Mouse (Mus musculus) splenic B cell, adult 2 months (primary cell): ENCODE results near the gene Ccdc153.

Source experiments
- DNase-seq: peaks from one replicate; pipeline ENCODE4 v3.0.0-alpha.2; 2011; ENCODE audit warnings: low read depth, low spot score
- H3K27me3 ChIP-seq: 2 replicates; pipeline ENCODE4 v1.6.1; 2012; ENCODE audit warnings: mild to moderate bottlenecking, low read length, moderate library complexity, mixed read lengths; ENCODE audit not compliant: control insufficient read depth, poor library complexity, insufficient read depth, severe bottlenecking
- H3K36me3 ChIP-seq: 2 replicates; pipeline ENCODE4 v1.6.1; 2012; ENCODE audit warnings: mild to moderate bottlenecking, low read length, moderate library complexity, mixed read lengths; ENCODE audit not compliant: control insufficient read depth, poor library complexity, insufficient read depth, severe bottlenecking

Gene Ccdc153

DNA sequence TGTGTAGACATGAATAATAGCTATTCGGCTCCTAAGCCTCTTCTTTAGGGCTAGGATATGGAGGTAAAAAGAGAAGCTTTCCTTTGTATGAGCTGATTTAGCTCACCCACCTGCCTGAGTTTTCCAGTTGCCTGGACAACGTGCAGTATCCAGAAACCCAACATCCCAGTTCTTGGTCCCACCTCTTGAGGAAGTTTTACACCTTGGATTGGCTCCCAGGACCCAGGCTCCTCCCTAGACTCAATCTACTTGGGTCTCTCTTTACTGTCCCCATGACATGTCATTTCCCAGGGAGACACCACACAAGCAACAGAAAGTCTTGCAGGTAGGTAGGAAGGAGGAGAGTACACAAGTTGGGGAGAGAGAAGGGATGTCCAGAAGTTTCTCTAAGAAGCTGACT lies at the start of gene Ccdc153:
Gene Ccdc153 (plus strand): TSS at position 278 of the 400 bp plus-strand sequence.
- Histone ChIP-seq H3K36me3 (no peaks in the 10 kb centered on the region), H3K27me3 (no peaks in the 10 kb centered on the region)
- no peak for DNase-seq

DNA sequence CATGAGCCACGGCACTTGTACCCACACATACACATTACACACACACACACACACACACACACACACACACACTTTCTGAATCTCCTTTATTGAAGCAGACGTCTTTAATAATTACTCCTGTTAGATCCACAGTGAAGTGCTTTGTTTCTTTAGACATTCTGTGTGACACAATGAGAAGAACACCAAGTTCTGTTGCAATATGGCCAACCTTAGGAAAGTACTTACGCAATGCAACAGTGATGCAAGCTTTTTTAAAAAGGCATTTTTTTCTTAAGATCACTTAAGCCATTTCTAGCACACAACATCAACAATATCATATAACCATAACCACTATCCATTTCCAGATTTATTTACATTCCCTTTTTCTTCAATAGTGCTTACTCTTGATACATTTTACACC lies 49.3 kb upstream of the Ccdc153 start:
- Histone ChIP-seq H3K27me3 (no peaks in the 10 kb centered on the region), H3K36me3 (no peaks in the 10 kb centered on the region)
- no peak for DNase-seq

- Histone ChIP-seq H3K36me3 (no peaks in the 10 kb centered on the region), H3K27me3 (no peaks in the 10 kb centered on the region)
- no peak for DNase-seq
These were observed 48.2 kb upstream of the Ccdc153 start for GRCm38 (mm10) chr9:44192312-44192711.

- Histone ChIP-seq H3K27me3 (no peaks in the 10 kb centered on the region), H3K36me3 (no peaks in the 10 kb centered on the region)
- DNase-seq, result no peak
These were observed 47.7 kb upstream of the Ccdc153 start for GRCm38 (mm10) chr9:44192794-44193193.

DNA sequence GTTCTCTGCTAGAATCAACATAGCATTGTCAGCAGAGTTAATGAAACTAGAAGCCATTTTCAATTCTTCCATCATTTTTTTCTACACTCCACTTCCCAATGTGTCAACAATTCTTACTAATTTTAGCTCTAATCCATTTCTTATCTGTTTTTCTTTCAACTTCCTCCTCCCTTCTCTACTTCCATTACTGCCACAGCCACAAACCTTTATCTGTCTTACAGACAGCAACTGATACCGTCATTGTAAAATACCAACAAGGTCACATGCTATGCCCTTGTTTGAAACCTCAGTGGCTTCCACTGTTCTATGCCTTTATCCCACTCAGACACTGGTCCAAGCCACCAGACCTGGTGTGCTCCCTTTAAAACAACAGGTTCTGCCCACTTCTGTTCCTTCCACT lies 46.5 kb upstream of the Ccdc153 start:
- Histone ChIP-seq H3K36me3 (no peaks in the 10 kb centered on the region), H3K27me3 (no peaks in the 10 kb centered on the region)
- DNase-seq, result no peak

GRCm38 (mm10) chr9:44196354-44196753 lies 44.1 kb upstream of the Ccdc153 start:
- DNase-seq, result peak; percentile 55
- no peaks in the 10 kb centered on the region for H3K27me3 ChIP-seq
- 0 out of 2 replicates have a peak, but pooled peaks cover 2% of the 10 kb centered on the region for H3K36me3 ChIP-seq

GRCm38 (mm10) chr9:44199166-44199565 lies 41.3 kb upstream of the Ccdc153 start:
- DNase-seq, result no peak
- H3K36me3 ChIP-seq, result 0 out of 2 replicates have a peak, but pooled peaks cover 2% of the 10 kb centered on the region
- H3K27me3 ChIP-seq, result no peaks in the 10 kb centered on the region

- no peak for DNase-seq
- H3K27me3 ChIP-seq, result no peaks in the 10 kb centered on the region
These were observed 40.9 kb upstream of the Ccdc153 start for GRCm38 (mm10) chr9:44199580-44199979.

GRCm38 (mm10) chr9:44200458-44200857 lies 40.0 kb upstream of the Ccdc153 start:
- no peaks in the 10 kb centered on the region for H3K27me3 ChIP-seq
- 0 out of 2 replicates have a peak, but pooled peaks cover 2% of the 10 kb centered on the region for H3K36me3 ChIP-seq
- no peak for DNase-seq

More at GRCm38 (mm10) chr9:44199580-44199979, 40.9 kb upstream of the Ccdc153 start:
- 0 out of 2 replicates have a peak, but pooled peaks cover 2% of the 10 kb centered on the region for H3K36me3 ChIP-seq

- H3K36me3 ChIP-seq, result peaks cover 2% of the 10 kb centered on the region; the same call in 1 of the 2 replicates
- DNase-seq, result no peak
- H3K27me3 ChIP-seq, result no peaks in the 10 kb centered on the region
These were observed 32.6 kb upstream of the Ccdc153 start for GRCm38 (mm10) chr9:44207840-44208239.

GRCm38 (mm10) chr9:44209416-44209815 lies 31.1 kb upstream of the Ccdc153 start:
- peaks cover 2% of the 10 kb centered on the region; the same call in 1 of the 2 replicates for H3K36me3 ChIP-seq
- DNase-seq, result no peak
- H3K27me3 ChIP-seq, result no peaks in the 10 kb centered on the region

DNA sequence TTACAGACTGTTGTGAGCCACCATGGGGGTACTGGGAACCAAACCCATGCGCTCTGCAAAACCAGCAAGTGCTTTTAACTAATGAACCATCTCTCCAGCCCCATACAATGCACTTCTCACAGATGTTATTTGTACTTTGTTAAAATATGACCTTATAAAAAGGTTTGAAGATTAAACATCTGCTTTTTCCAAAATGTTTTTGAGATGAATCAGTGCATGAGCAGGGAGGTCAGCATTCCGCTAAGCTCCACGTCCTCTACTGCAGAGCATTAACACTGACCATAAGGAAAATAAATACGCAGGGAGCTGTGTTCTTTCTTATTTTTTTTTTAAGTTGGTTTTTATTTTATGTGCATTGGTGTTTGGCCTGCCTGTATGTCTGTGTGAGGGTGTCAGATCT lies 28.1 kb upstream of the Ccdc153 start:
- H3K36me3 ChIP-seq, result peaks cover 2% of the 10 kb centered on the region; the same call in 1 of the 2 replicates
- DNase-seq, result no peak
- H3K27me3 ChIP-seq, result no peaks in the 10 kb centered on the region

- peaks cover 2% of the 10 kb centered on the region; the same call in 1 of the 2 replicates for H3K36me3 ChIP-seq
- no peaks in the 10 kb centered on the region for H3K27me3 ChIP-seq
- peak; percentile 73 for DNase-seq
These were observed 26.9 kb upstream of the Ccdc153 start for GRCm38 (mm10) chr9:44213538-44213937.

- H3K27me3 ChIP-seq, result no peaks in the 10 kb centered on the region
- DNase-seq, result peak; percentile 37
These were observed 14.5 kb upstream of the Ccdc153 start for GRCm38 (mm10) chr9:44225993-44226392.

DNA sequence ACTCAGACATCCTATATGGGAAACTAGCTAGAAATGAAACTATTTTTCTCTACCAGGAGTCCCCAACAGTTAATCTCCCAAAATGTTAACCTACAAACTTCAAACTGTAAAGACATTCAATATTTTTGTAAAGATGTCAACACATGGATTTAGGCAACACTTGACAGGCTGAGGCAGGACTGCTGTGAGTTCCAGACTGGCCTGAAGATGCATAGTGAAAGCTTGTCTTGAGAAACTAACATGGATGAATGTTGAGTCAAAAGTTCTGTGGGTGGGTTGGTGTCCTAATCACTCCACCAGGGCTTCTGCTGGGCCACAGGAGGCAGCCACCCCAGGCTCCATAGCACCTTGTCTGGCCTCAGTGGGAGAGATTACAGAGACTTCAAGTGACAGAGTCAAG lies 8.9 kb upstream of the Ccdc153 start:
- no peaks in the 10 kb centered on the region for H3K27me3 ChIP-seq
- no peaks in the 10 kb centered on the region for H3K36me3 ChIP-seq
- no peak for DNase-seq

More at GRCm38 (mm10) chr9:44225993-44226392, 14.5 kb upstream of the Ccdc153 start:
- H3K36me3 ChIP-seq, result no peaks in the 10 kb centered on the region
